Mouse (Mus musculus) MEL (cell line): ENCODE measurements at regions not wholly inside any gene's neighbourhood (a gene's known extent, or its start where the extent isn't known, plus 50 kb on each side); places are given as distances from the start of the nearest gene placed in this dataset.

Experiments used
- DNase-seq: peaks from one replicate; pipeline ENCODE4 v3.0.0; 2011; ENCODE audit warnings: low read depth, low spot score
- H3K27ac ChIP-seq: 2 replicates; pipeline ENCODE4 v1.5.1; 2012; ENCODE audit warnings: low read depth, mild to moderate bottlenecking, control low read depth, low read length, moderate library complexity; ENCODE audit not compliant: control insufficient read depth
- H3K27me3 ChIP-seq, 2 experiments: fragments of 150-350 bp in 1 of 2; sonication (generic) in 1 of 2; 2 replicates each; pipeline ENCODE4 v1.6.1; 2012; ENCODE audit warnings: low read length in 2 of 2, mild to moderate bottlenecking in 2 of 2, improper control_type of control experiment in 1 of 2, moderate library complexity in 1 of 2; ENCODE audit not compliant: insufficient read depth in 2 of 2, control insufficient read depth in 1 of 2
- H3K36me3 ChIP-seq, 2 experiments: 2 replicates each; pipeline ENCODE4 v1.6.1; 2012 to 2014; ENCODE audit warnings: low read length in 2 of 2, improper control_type of control experiment in 1 of 2, inconsistent platforms in 1 of 2, mild to moderate bottlenecking in 1 of 2; ENCODE audit not compliant: insufficient read depth in 2 of 2, control insufficient read depth in 1 of 2
- H3K4me1 ChIP-seq, 2 experiments: fragments of 150-350 bp in 1 of 2; sonication (generic) in 1 of 2; 2 replicates each; pipeline ENCODE4 v1.6.1; 2012; ENCODE audit warnings: low read length in 2 of 2, improper control_type of control experiment in 1 of 2, mild to moderate bottlenecking in 1 of 2; ENCODE audit not compliant: insufficient read depth in 2 of 2, control insufficient read depth in 1 of 2
- H3K4me3 ChIP-seq, 2 experiments: fragments of 150-350 bp in 1 of 2; sonication (generic) in 1 of 2; 2 replicates each; pipeline ENCODE4 v1.5.1; 2012; ENCODE audit warnings: low read depth in 2 of 2, low read length in 2 of 2, mild to moderate bottlenecking in 2 of 2, moderate library complexity in 2 of 2, control low read depth in 1 of 2, improper control_type of control experiment in 1 of 2; ENCODE audit not compliant: control insufficient read depth in 1 of 2, insufficient read depth in 1 of 2
- H3K79me2 ChIP-seq: 2 replicates; pipeline ENCODE4 v1.6.1; 2012; ENCODE audit warnings: mild to moderate bottlenecking, low read length, moderate library complexity; ENCODE audit not compliant: control insufficient read depth, poor library complexity, insufficient read depth
- H3K9ac ChIP-seq: 2 replicates; pipeline ENCODE4 v1.6.1; 2012; ENCODE audit warnings: low read depth, mild to moderate bottlenecking, control low read depth, low read length, moderate library complexity; ENCODE audit not compliant: control insufficient read depth, poor library complexity, severe bottlenecking
- H3K9me3 ChIP-seq: fragments of 150-350 bp; sonication (generic); replicated peaks from 2 replicates; pipeline ENCODE4 v1.6.1; 2012; ENCODE audit warnings: mild to moderate bottlenecking, low read length, improper control_type of control experiment, moderate library complexity; ENCODE audit not compliant: insufficient read depth
- CTCF ChIP-seq, 3 experiments: IDR thresholded peaks in 2 of 3; conservative IDR thresholded peaks in 1 of 3; 2 replicates each; pipeline ENCODE4 v1.5.1; 2011 to 2012; ENCODE audit warnings: low read length in 3 of 3, low read depth in 2 of 3, mild to moderate bottlenecking in 2 of 3, improper control_type of control experiment in 1 of 3, inconsistent platforms in 1 of 3, mixed read lengths in 1 of 3, moderate library complexity in 1 of 3; ENCODE audit not compliant: control insufficient read depth in 1 of 3, insufficient read depth in 1 of 3, poor library complexity in 1 of 3, severe bottlenecking in 1 of 3
- ELF1 ChIP-seq: IDR thresholded peaks from 2 replicates; pipeline ENCODE4 v1.6.1; 2014; ENCODE audit warnings: low read depth, mild to moderate bottlenecking, inconsistent platforms, low read length, improper control_type of control experiment, moderate library complexity
- EP300 ChIP-seq, 2 experiments: IDR thresholded peaks; 2 replicates each; pipeline ENCODE4 v1.6.1; 2011; ENCODE audit warnings: improper control_type of control experiment in 2 of 2, low read length in 2 of 2, low read depth in 1 of 2, mild to moderate bottlenecking in 1 of 2
- ETS1 ChIP-seq: IDR thresholded peaks from 2 replicates; pipeline ENCODE4 v1.6.1; 2012; ENCODE audit warnings: low read depth, mild to moderate bottlenecking, inconsistent platforms, low read length, improper control_type of control experiment, moderate library complexity
- JUND ChIP-seq: IDR thresholded peaks from 2 replicates; pipeline ENCODE4 v1.6.1; 2011; ENCODE audit warnings: low read depth, mild to moderate bottlenecking, improper control_type of control experiment, low read length
- KAT2A ChIP-seq: conservative IDR thresholded peaks from 2 replicates; pipeline ENCODE4 v1.6.1; 2012; ENCODE audit warnings: low read depth, low read length, improper control_type of control experiment, inconsistent platforms
- MAFK ChIP-seq: IDR thresholded peaks from 2 replicates; pipeline ENCODE4 v1.6.1; 2011; ENCODE audit warnings: low read depth, mild to moderate bottlenecking, low read length, improper control_type of control experiment, borderline replicate concordance
- MAX ChIP-seq: IDR thresholded peaks from 2 replicates; pipeline ENCODE4 v1.6.1; 2011; ENCODE audit warnings: low read length, improper control_type of control experiment
- MAZ ChIP-seq: IDR thresholded peaks from 2 replicates; pipeline ENCODE4 v1.6.1; 2012; ENCODE audit warnings: low read depth, mild to moderate bottlenecking, inconsistent platforms, low read length, improper control_type of control experiment
- MEF2A ChIP-seq: IDR thresholded peaks from 2 replicates; pipeline ENCODE4 v1.6.1; 2014; ENCODE audit warnings: low read depth, mild to moderate bottlenecking, inconsistent platforms, low read length, improper control_type of control experiment; ENCODE audit not compliant: poor library complexity, insufficient replicate concordance, severe bottlenecking; ENCODE audit errors: extremely low read depth
- MXI1 ChIP-seq: IDR thresholded peaks from 2 replicates; pipeline ENCODE4 v1.6.1; 2011; ENCODE audit warnings: mild to moderate bottlenecking, low read depth, low read length, improper control_type of control experiment
- MYB ChIP-seq: IDR thresholded peaks from 2 replicates; pipeline ENCODE4 v1.6.1; 2011; ENCODE audit warnings: mild to moderate bottlenecking, low read depth, low read length, improper control_type of control experiment
- MYC ChIP-seq: IDR thresholded peaks from 2 replicates; pipeline ENCODE4 v1.6.1; 2011; ENCODE audit warnings: low read depth, mild to moderate bottlenecking, low read length, improper control_type of control experiment, moderate library complexity
- NRF1 ChIP-seq: IDR thresholded peaks from 2 replicates; pipeline ENCODE4 v1.6.1; 2014; ENCODE audit warnings: low read depth, mild to moderate bottlenecking, inconsistent platforms, low read length, improper control_type of control experiment, moderate library complexity; ENCODE audit not compliant: poor library complexity, insufficient read depth, severe bottlenecking
- POLR2A ChIP-seq, 2 experiments: IDR thresholded peaks; 2 replicates each; pipeline ENCODE4 v1.6.1; 2011 to 2012; ENCODE audit warnings: low read length in 2 of 2, mild to moderate bottlenecking in 2 of 2, control low read depth in 1 of 2, improper control_type of control experiment in 1 of 2, low read depth in 1 of 2, moderate library complexity in 1 of 2; ENCODE audit not compliant: control insufficient read depth in 1 of 2, insufficient read depth in 1 of 2, poor library complexity in 1 of 2
- POLR2AphosphoS5 ChIP-seq: IDR thresholded peaks from 2 replicates; pipeline ENCODE4 v1.6.1; 2012; ENCODE audit warnings: low read depth, borderline replicate concordance, mild to moderate bottlenecking, inconsistent platforms, low read length, moderate library complexity, mixed read lengths
- RAD21 ChIP-seq: IDR thresholded peaks from 2 replicates; pipeline ENCODE4 v1.6.1; 2011; ENCODE audit warnings: mild to moderate bottlenecking, low read depth, low read length, improper control_type of control experiment
- TAL1 ChIP-seq: IDR thresholded peaks from 2 replicates; pipeline ENCODE4 v1.6.1; 2012; ENCODE audit warnings: mild to moderate bottlenecking, inconsistent platforms, low read length, moderate library complexity, mixed read lengths
- TBP ChIP-seq: IDR thresholded peaks from 2 replicates; pipeline ENCODE4 v1.8.0; 2011; ENCODE audit warnings: low read depth, low read length, improper control_type of control experiment
- UBTF ChIP-seq: IDR thresholded peaks from 2 replicates; pipeline ENCODE4 v1.6.1; 2012; ENCODE audit warnings: low read depth, mild to moderate bottlenecking, inconsistent platforms, low read length, improper control_type of control experiment, moderate library complexity, borderline replicate concordance; ENCODE audit not compliant: insufficient read depth
- USF1 ChIP-seq: IDR thresholded peaks from 2 replicates; pipeline ENCODE4 v1.6.1; 2014; ENCODE audit warnings: low read depth, mild to moderate bottlenecking, inconsistent platforms, low read length, improper control_type of control experiment, moderate library complexity
- ZNF384 ChIP-seq: IDR thresholded peaks from 2 replicates; pipeline ENCODE4 v1.6.1; 2012; ENCODE audit warnings: low read depth, mild to moderate bottlenecking, inconsistent platforms, low read length, improper control_type of control experiment

DNA sequence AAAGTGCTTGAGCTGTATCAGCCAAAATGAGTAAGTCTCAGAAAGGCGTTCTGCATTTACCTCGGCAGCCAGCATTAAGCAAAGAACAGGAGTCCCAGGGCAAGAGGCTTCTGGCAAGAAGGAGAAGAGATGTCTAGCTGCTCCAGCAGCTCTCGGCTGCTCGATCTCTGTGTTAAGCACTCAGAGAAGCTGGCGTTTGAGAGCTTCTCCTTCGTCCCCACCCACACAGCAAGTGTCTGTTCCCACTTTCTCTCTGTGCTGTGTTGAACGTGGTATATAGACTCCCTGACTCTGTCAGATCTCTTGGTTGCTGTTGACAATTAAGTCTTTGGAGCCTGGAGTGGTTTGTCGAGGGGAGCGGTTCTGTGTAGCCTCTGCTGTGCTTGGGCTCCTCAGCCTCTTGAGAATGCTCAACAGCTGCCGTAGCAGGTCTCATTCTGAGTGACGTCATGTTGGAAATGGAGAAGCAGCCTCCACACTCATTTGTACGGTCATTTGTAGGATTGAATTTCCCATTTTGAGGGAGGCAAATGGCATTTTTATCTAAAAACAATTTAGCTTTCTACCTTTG is 140.3 kb upstream of the Fer start:
- Histone ChIP-seq H3K27ac (no peak overlapping the region), H3K9ac (no peak overlapping the region), H3K79me2 (no peaks in the 10 kb centered on the region), H3K27me3 (no peaks in the 10 kb centered on the region; a peak in 1 of 4 replicates), H3K9me3 (no peaks in the 10 kb centered on the region), H3K4me3 (no peak overlapping the region), H3K4me1 (no peaks in the 10 kb centered on the region), H3K36me3 (no peaks in the 10 kb centered on the region)
- no peak for TF ChIP-seq ETS1
- no peak for TF ChIP-seq USF1
- no peak for TF ChIP-seq JUND
- no peak for TF ChIP-seq TBP
- TF ChIP-seq EP300 (IDR thresholded peaks at IDR 0.05; ENCODE audit: low read depth in 1 of 2, low read length in 2 of 2): no peak
- TF ChIP-seq CTCF (IDR thresholded peaks at IDR 0.05 in 2 of 3, conservative IDR thresholded peaks at IDR 0.05 in 1 of 3; ENCODE audit: control insufficient read depth in 1 of 3, insufficient read depth in 1 of 3, low read depth in 2 of 3, low read length in 3 of 3, poor library complexity in 1 of 3, severe bottlenecking in 1 of 3): no peak
- no peak for TF ChIP-seq TAL1
- TF ChIP-seq POLR2AphosphoS5: no peak
- no peak for TF ChIP-seq ZNF384
- TF ChIP-seq MYC: no peak
- TF ChIP-seq UBTF: no peak
- no peak for TF ChIP-seq NRF1
- TF ChIP-seq MAX: no peak
- no peak for TF ChIP-seq ELF1
- no peak for TF ChIP-seq POLR2A (IDR thresholded peaks at IDR 0.05; ENCODE audit: control insufficient read depth in 1 of 2, insufficient read depth in 1 of 2, low read depth in 1 of 2, low read length in 2 of 2, poor library complexity in 1 of 2)
- TF ChIP-seq MEF2A: no peak
- TF ChIP-seq KAT2A: no peak
- no peak for TF ChIP-seq MAZ
- no peak for TF ChIP-seq RAD21
- no peak for TF ChIP-seq MYB
- no peak for DNase-seq

DNA sequence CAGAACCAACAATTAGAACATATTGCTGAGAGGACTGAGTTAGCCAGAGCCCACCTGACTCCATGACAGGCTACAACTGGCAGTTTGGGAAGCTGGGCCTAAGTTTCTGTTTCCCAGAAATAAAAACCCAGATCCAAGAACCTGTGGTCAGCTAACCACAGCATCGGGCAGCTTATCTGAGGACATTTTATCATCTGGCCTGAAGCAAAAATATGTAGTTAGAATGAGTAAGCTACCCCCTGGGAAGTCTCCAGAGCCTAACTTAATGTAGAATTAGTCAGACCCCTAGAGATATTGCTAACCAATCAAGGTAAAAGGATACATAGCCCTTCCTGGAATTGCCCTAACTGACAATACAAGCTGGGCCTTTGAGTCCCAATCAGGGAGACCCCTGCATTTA is 124.7 kb upstream of the Fer start:
- DNase-seq: no peak
- Histone ChIP-seq H3K79me2 (no peaks in the 10 kb centered on the region), H3K9me3 (no peaks in the 10 kb centered on the region; the same call in 1 of the 2 replicates), H3K27me3 (no peaks in the 10 kb centered on the region)
- TF ChIP-seq POLR2AphosphoS5: no peak
- no peak for TF ChIP-seq ELF1
- no peak for TF ChIP-seq JUND
- no peak for TF ChIP-seq MYB
- no peak for TF ChIP-seq MAFK
- TF ChIP-seq RAD21: no peak
- TF ChIP-seq NRF1: no peak
- no peak for TF ChIP-seq MAX
- no peak for TF ChIP-seq MEF2A
- no peak for TF ChIP-seq MXI1
- TF ChIP-seq EP300 (IDR thresholded peaks at IDR 0.05; ENCODE audit: low read depth in 1 of 2, low read length in 2 of 2): no peak
- TF ChIP-seq, all 39 proteins: peak for 0
- Histone ChIP-seq H3K9ac (no peak overlapping the region), H3K4me1 (no peaks in the 10 kb centered on the region), H3K4me3 (no peak overlapping the region), H3K36me3 (no peaks in the 10 kb centered on the region), H3K27ac (no peak overlapping the region)
